Mouse (Mus musculus) heart, postnatal 25 days (tissue): ENCODE results near the gene Herpud1. TPM values are rescaled to one million over a fixed set of nuclear protein-coding genes. Genes with fewer than 3 reads are reported as not detected.

Source experiments
- DNase-seq: peaks from one replicate; pipeline ENCODE4 v3.0.0; 2022; ENCODE audit warnings: low spot score
- intact Hi-C: fragments of 180-260 bp; cut with DNase I; formaldehyde crosslinking; loops from one replicate; pipeline ENCODE4 v1.15.1; 2025
- total RNA-seq, 2 experiments: library from RNA; stranded (reverse); gene quantifications; 2 replicates each; pipeline ENCODE4 v1.2.3; 2021

Gene Herpud1
- 100 to 1,000 TPM; 180 to 257 TPM for total RNA-seq

- intact Hi-C loops, result loop anchor here (2.0 kb wide), 1 partner anchor 30 kb away; no protein-coding TSS in a partner anchor
- peak; percentile 98 for DNase-seq
These were observed at the start of gene Herpud1 for GRCm38 (mm10) chr8:94386214-94387026. Gene Herpud1 (plus strand): TSS chr8:94386438.

DNA sequence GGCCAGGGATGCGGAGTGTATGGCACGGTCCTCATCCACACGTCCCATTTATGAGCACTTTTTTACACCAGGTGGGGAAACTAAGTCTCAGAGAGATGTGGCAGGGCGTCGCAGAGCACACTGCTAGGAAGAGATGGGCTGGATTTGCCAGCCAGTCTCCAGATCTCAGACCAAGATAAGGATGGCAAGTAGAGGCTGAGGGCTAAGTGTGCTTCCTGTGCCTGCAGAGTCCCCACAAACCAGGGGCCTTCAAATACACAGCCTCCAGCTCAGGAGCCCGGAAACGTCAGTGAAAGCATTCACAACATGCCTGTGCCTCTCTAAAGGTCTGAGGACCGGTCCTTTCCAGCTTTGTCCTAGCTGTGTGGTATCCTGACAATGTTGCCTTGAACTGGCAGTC is 48.7 kb upstream of the Herpud1 start:
- intact Hi-C loops, result loop anchor here (10.0 kb wide), 1 partner anchor 247 kb away; no protein-coding TSS in a partner anchor
- no peak for DNase-seq

DNA sequence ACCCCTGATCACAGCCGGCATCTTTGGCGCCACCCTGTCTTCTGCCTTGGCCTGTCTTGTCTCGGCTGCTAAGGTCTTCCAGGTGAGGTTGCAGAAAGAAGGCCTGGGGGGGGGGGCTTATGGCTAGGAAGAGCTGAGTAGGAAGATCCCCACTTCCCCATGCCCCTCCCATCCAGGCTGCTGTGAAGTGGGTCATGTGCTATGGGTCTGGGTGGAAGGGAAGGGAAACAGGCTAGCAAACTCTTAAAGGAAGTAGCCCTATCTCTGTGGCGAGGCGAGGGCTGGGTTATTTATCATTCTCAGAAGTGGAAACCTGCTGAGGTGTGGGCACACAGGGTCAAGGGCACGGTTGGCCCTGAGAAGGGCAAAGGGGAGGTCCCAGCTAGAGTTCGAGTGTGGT is 45.4 kb upstream of the Herpud1 start:
- DNase-seq, result no peak
- intact Hi-C loops, result no loop called here

- intact Hi-C loops, result loop anchor here (1.0 kb wide), 1 partner anchor 55 kb away; no protein-coding TSS in a partner anchor
- no peak for DNase-seq
These were observed 43.5 kb upstream of the Herpud1 start for GRCm38 (mm10) chr8:94342691-94343090.

GRCm38 (mm10) chr8:94343290-94343689 is 42.9 kb upstream of the Herpud1 start:
- intact Hi-C loops, result loop anchor here (1.0 kb wide), 1 partner anchor 54 kb away; no protein-coding TSS in a partner anchor
- peak; percentile 56 for DNase-seq

DNA sequence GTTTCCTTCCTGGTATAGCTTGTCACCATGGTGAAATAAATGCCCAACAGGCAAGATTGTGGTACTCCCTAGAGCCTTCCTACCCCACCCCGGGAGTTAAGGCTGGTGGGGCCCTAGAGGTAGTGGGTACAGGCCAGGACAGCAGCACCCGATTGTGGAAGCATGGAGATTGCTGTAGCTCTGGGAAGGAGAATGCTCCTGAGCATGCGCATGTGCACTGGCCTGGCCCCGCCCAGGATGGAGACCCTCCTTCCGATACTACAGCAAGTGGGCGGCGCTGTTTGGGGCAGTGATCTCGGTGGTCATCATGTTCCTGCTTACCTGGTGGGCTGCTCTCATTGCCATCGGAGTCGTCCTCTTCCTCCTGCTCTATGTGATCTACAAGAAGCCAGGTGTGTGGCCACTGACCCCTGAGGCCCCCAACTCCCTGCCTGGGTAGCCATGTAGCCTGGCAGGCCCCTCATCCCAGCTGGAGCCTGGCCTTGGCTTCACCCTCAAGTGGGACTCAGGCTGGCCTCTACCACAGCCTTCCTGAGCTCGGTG is 42.4 kb upstream of the Herpud1 start:
- intact Hi-C loops, result loop anchor here (1.0 kb wide), 1 partner anchor 53 kb away; no protein-coding TSS in a partner anchor
- DNase-seq, result no peak

DNA sequence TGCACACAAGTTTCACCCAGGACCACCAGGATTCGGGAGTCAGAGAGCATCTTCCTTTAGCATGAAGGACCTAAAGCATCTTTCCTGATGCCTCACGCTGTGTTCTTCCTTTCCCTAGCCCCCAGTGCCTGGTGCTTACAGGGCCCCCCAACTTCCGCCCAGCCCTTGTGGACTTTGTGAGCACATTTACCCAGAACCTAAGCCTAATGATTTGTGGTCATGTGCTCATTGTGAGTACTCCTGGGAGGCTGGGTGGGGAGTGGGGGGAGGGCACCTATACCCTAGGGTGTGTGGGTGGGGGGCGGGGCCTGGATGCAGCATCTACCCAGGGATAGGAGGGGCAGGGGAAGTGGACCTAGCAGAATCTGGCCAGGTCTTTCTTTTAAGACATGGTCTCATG is 40.6 kb upstream of the Herpud1 start:
- DNase-seq, result no peak
- intact Hi-C loops, result no loop called here

- intact Hi-C loops, result no loop called here
- DNase-seq, result no peak
These were observed 40.0 kb upstream of the Herpud1 start for GRCm38 (mm10) chr8:94346264-94346663.

- no peak for DNase-seq
- intact Hi-C loops, result no loop called here
These were observed 37.8 kb upstream of the Herpud1 start for GRCm38 (mm10) chr8:94348425-94348824.

DNA sequence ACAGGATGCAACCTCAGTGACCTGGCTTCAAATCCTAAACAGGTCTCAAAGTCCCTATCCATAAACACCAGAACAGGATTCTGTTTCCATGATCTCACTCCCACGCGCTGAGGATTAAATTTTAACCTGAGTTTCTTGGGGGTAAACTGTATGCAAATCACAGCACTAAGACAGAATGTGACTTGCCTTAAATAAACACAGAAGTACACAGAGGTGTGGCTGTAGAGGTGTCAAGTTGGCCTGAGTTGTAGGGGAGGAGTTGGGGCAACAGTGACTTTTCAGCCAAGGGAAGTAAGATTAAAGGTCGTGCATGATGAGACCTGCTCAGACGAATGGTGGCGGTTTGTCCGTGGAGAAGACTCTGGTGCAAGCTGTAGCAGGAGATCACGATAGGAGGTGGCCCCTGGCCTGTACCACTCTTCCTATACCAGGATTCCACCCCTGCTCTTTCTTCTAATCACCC is 32.1 kb upstream of the Herpud1 start:
- DNase-seq, result no peak
- intact Hi-C loops, result no loop called here

DNA sequence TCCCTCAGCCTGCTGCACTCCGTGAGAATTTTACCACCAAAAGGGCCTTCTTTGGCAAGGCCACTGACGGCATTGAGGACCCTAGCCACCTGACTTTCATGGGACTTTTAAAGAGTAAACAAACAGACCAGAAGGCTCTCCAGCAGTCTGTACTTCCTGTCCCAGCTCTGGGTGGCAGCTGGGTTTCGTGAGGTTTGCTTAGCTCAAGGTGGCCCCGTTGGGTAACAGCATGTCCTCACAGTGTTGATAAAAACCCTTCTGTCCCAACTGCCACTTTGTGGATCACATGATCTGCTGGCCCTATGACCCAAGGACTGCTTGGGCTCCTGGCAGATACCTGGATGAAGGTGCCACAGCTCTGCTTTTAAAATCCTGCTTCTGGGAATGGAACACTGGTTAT is 31.7 kb upstream of the Herpud1 start:
- DNase-seq, result no peak
- intact Hi-C loops, result no loop called here

DNA sequence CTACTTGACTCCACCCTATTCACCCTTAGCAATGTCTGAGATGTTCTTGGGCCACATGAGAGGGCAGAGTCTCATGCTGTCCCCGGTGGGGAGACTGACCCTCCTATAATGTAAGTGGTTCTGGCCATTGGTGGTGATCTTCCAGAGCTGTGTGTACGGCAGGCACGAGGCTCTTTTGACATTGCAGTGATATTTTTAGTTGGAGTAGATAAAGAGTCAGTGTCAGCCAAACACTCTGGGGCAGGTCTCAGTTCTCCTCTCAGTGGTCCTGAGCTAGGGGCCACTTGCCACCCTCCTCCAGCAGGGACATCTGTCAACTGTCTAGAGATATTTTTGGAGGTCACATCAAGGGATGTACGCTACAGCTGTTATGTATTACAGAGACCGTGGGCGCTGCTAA is 29.0 kb upstream of the Herpud1 start:
- intact Hi-C loops, result loop anchor here (2.0 kb wide), 1 partner anchor 30 kb away; the partner anchor contains the start of gene Herpud1
- DNase-seq, result no peak

DNA sequence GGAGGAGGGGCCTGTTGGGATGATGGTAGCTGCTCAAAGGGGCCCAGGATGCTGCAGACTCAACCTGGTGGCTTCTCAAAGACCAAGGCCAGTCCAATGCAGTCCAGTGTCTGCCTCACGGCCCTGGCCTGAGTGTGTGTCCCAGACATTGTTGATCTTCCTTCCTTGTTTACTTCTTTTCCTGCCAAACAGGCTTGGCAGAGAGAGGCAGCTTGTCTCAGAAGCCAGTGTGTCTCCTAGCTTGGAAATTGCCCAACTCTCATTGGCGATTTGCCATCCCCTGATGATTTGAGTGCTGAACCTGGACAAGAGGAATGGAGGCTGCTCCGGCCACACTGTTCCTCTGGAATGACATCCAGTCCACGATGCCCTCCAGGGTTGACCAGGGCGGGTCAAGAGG is 27.7 kb upstream of the Herpud1 start:
- intact Hi-C loops, result no loop called here
- DNase-seq, result peak; percentile 47

- no peak for DNase-seq
- intact Hi-C loops, result no loop called here
These were observed 24.3 kb upstream of the Herpud1 start for GRCm38 (mm10) chr8:94361774-94362431.

- intact Hi-C loops, result no loop called here
These were observed 23.5 kb upstream of the Herpud1 start for GRCm38 (mm10) chr8:94362607-94363239.

DNA sequence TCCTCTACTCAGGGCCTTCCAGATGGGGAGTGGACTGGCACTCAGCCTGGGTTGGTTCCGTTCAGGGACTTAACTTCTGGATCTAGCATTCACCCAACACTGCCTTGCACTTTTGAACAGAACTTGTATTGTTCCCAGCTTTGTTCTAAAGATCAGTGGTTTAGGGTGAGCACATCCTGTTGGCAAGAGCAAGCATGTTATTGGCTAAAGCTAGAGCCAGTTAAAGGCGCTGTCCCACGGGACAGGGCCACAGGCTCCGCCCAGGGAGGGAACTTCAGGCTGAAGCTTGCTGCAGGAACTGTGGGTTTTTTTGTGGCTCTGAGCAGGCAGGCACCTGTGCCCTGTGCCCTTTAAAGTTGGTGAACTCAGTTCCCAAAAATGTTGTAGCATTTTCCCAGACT is 22.9 kb upstream of the Herpud1 start:
- intact Hi-C loops, result no loop called here
- peak; percentile 82 for DNase-seq

More at GRCm38 (mm10) chr8:94362607-94363239, 23.5 kb upstream of the Herpud1 start:
- DNase-seq, result peak; percentile 50

DNA sequence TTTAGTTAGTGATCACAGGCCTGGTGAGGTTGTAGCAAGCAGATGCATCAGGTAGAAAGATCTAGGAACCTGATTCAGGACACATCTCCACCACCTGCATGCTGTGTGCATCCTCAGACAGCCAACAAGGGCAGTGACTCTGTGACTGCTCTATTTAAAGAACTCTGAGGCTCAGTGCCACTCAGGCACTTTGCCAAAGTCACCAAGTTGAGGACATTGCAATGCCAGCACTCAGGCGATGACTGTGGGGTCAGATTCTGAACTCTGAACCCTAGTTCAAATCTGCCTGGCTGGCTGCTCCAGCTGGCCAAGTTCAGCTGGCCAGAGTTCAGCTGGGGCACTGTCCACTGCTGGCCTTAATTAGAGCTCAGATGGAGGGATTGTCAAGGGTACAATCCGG is 22.3 kb upstream of the Herpud1 start:
- intact Hi-C loops, result no loop called here
- DNase-seq, result no peak

DNA sequence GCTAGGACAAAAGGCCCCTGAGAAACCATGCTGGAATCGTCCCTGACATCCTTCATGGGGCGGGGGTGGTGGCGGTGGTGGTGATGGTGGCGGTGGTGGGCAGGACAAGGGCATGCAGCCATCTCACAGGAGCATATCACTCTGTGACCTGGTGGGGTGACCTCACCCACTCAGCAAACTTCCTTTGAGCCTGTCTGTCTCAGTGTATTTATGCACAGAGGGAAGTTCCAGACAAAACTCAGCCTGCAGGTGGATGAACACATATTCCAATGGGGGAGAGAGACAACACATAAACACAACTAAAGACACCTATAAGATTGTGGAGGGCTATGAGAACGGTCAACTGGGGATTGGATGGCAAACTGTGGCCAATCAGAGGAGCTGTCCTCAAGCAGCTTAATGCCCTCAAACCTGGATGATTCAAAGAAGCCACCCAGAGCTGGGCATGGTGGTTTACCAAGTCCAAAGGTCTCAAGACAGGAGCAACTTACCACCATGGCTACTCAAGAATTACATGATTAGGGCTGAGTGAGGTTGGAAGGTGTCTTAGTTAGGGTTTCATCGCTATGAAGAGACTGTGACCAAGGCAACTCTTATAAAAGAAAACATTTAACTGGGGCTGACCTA is 21.4 kb upstream of the Herpud1 start:
- intact Hi-C loops, result no loop called here
- no peak for DNase-seq

- DNase-seq, result no peak
- intact Hi-C loops, result no loop called here
These were observed 20.7 kb upstream of the Herpud1 start for GRCm38 (mm10) chr8:94365410-94365981.
